Mouse (Mus musculus): Measurements from ENCODE around the gene Cecr2. TPM values are rescaled to one million over a fixed set of nuclear protein-coding genes. Genes with fewer than 3 reads are reported as not detected.

The Cecr2 gene
- polyA plus RNA-seq, 1 experiment from 2014 or later = 6.6 TPM

DNA sequence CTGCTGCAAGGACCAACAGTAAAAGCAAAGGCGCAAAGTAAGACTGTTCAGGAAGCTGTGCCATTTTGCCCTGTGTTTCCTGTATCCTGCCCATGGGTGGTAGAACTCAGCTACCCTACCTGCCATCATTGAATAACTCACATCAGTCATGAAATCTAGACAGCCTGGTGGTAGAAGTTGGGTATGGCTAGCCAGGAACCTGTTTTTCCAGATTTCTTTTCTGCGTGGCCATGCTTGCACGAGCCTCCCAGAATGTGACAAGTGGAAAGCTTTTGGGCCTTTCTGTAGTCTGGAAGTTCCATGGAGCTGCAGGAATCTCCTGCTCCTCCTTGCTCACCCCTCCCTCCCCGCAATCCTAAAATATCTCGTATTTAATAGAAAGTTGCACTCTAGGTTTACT, 49.1 kb downstream of the Cecr2 start:
- Histone ChIP-seq H3K4me3 (replicated peaks) (no peak overlapping the region), H3K27me3 (no peaks in the 10 kb centered on the region), H3K27ac (replicated peaks) (no peak overlapping the region), H3K36me3 (replicated peaks) (no peaks in the 10 kb centered on the region), H3K9ac (no peak overlapping the region), H3K9me3 (replicated peaks) (no peaks in the 10 kb centered on the region), H3K4me2 (no peak overlapping the region), H3K4me1 (replicated peaks) (peaks cover 17% of the 10 kb centered on the region; the same call in 1 of the 2 replicates)
- WGBS (ENCODE audit: insufficient replicate concordance) = 86% methylated on average over 5 of the region's 5 CpGs
- no peak for ATAC-seq (ENCODE audit: insufficient read depth)

- Histone ChIP-seq H3K9ac (no peak overlapping the region), H3K9me3 (replicated peaks) (no peaks in the 10 kb centered on the region), H3K4me3 (replicated peaks) (no peak overlapping the region), H3K36me3 (replicated peaks) (no peaks in the 10 kb centered on the region), H3K4me2 (no peak overlapping the region), H3K27ac (replicated peaks) (no peak overlapping the region), H3K4me1 (replicated peaks) (peaks cover 17% of the 10 kb centered on the region; the same call in 1 of the 2 replicates), H3K27me3 (no peaks in the 10 kb centered on the region)
- no peak for ATAC-seq (ENCODE audit: insufficient read depth)
Measured at GRCm38 (mm10) chr6:120715851-120716250, 49.7 kb downstream of the Cecr2 start.

DNA sequence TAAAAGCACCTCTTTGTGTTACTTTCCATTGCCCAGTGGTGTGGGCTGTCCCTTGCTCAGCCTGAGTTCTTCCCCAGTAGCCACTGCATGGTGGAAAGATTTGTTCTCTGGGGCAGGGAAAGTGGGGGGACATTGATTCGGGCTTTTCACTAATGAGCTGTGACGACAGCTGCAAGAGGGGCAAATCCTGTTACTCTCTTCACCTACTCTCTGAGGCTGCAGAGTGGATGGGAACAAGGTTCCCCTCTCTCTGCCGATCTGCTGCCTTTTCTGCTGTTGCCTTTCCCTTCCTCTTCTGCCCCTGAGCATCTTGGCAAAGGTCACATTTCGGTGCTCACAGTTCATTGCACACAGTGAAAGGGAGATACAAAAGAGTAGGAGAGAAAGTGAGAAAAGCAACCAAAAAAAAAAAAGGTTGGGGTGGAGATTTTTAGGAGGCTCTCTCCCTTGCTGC, 50.4 kb downstream of the Cecr2 start:
- Histone ChIP-seq H3K4me3 (replicated peaks) (no peak overlapping the region), H3K4me2 (no peak overlapping the region), H3K27me3 (no peaks in the 10 kb centered on the region), H3K9ac (no peak overlapping the region), H3K36me3 (replicated peaks) (no peaks in the 10 kb centered on the region), H3K4me1 (replicated peaks) (peaks cover 17% of the 10 kb centered on the region; the same call in 1 of the 2 replicates), H3K27ac (replicated peaks) (no peak overlapping the region), H3K9me3 (replicated peaks) (no peaks in the 10 kb centered on the region)
- no peak for ATAC-seq (ENCODE audit: insufficient read depth)
- 32% methylated on average over 4 of the region's 4 CpGs for WGBS (ENCODE audit: insufficient replicate concordance)

GRCm38 (mm10) chr6:120725986-120726385, 59.8 kb downstream of the Cecr2 start:
- no peak for ATAC-seq (ENCODE audit: insufficient read depth)
- Histone ChIP-seq H3K9ac (no peak overlapping the region), H3K4me3 (replicated peaks) (no peak overlapping the region), H3K4me1 (replicated peaks) (peaks cover 6% of the 10 kb centered on the region; the same call in 1 of the 2 replicates), H3K9me3 (replicated peaks) (no peaks in the 10 kb centered on the region), H3K4me2 (no peak overlapping the region), H3K36me3 (replicated peaks) (peaks cover 13% of the 10 kb centered on the region; the same call in 1 of the 2 replicates), H3K27me3 (no peaks in the 10 kb centered on the region), H3K27ac (replicated peaks) (no peak overlapping the region)
- WGBS (ENCODE audit: insufficient replicate concordance) = 72% methylated on average over 2 of the region's 2 CpGs

DNA sequence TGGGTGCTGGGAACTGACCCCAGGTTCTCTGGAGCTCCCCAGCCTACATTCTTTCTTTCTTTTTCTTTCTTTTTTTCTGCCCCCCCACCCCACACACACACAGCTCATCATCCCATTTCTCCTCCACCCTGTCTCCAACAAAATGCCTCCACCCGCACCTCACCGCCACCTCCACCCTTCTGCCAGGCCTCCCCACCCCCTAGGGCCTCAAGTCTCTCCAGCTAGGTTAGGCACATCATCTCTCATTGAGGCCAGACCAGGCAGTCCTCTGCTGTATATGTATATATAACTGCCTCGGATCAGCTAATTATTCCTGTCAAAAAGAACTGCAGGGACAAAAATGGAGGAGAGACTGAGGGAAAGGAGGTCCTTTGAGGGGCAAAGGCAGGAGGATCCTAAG, 69.8 kb downstream of the Cecr2 start:
- H3K27ac ChIP-seq (replicated peaks) = no peak overlapping the region
- no peak overlapping the region for H3K9ac ChIP-seq
- no peaks in the 10 kb centered on the region for H3K9me3 ChIP-seq (replicated peaks)
- H3K27me3 ChIP-seq = no peaks in the 10 kb centered on the region
- WGBS (ENCODE audit: insufficient replicate concordance) = 73% methylated on average over 3 of the region's 3 CpGs
- H3K4me2 ChIP-seq = no peak overlapping the region
- H3K36me3 ChIP-seq (replicated peaks) = peaks cover 52% of the 10 kb centered on the region
- H3K4me1 ChIP-seq (replicated peaks) = peaks cover 6% of the 10 kb centered on the region; the same call in 1 of the 2 replicates
- ATAC-seq (ENCODE audit: insufficient read depth) = no peak
- H3K4me3 ChIP-seq (replicated peaks) = no peak overlapping the region

DNA sequence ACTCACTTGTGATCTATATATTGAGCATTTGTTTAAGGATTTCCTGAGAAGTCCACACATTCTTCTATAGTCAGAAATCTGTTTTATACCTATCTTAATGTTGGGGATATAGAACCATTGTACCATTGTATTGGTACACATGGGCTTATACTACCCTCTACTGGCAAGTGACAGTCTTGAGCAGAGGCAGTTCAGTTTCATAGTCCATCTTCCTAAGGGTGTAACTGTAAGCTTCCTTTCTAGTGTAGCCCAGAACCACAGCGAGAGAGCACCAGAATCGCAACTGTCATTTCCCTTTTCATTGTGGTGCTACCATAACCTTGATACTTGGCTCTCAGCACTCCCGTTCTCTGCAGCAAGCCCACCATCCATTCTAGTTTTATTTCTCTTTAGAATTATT, 70.4 kb downstream of the Cecr2 start:
- ATAC-seq (ENCODE audit: insufficient read depth) = no peak
- WGBS (ENCODE audit: insufficient replicate concordance) = 29% methylated on average over 3 of the region's 3 CpGs
- Histone ChIP-seq H3K27me3 (no peaks in the 10 kb centered on the region), H3K9ac (no peak overlapping the region), H3K4me1 (replicated peaks) (peaks cover 6% of the 10 kb centered on the region; the same call in 1 of the 2 replicates), H3K4me3 (replicated peaks) (no peak overlapping the region), H3K36me3 (replicated peaks) (peaks cover 49% of the 10 kb centered on the region), H3K27ac (replicated peaks) (no peak overlapping the region), H3K4me2 (no peak overlapping the region), H3K9me3 (replicated peaks) (no peaks in the 10 kb centered on the region)

DNA sequence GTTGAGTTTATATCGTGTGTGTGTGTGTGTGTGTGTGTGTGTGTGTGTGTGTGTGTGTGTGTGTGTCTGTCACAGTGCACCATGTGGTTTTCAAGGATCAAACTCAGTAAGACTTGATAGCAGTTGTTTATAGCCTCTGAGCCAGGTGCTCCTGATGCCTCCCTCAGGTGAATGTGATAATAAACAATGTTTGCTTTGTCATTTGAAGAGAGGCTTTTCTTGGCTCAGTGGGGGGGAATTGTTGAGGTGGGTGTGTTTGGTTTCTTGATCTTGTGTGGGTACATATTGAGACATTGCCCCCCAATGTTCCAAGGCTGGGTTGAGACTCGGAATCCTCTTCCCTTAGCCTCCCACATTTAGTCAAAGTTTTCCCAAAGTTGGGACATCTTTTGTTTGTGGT, 77.0 kb downstream of the Cecr2 start:
- H3K27me3 ChIP-seq = no peaks in the 10 kb centered on the region
- no peak overlapping the region for H3K27ac ChIP-seq (replicated peaks)
- no peaks in the 10 kb centered on the region for H3K4me1 ChIP-seq (replicated peaks)
- no peaks in the 10 kb centered on the region for H3K9me3 ChIP-seq (replicated peaks)
- H3K36me3 ChIP-seq (replicated peaks) = peaks cover 29% of the 10 kb centered on the region
- no peak for ATAC-seq (ENCODE audit: insufficient read depth)
- no peak overlapping the region for H3K4me2 ChIP-seq
- H3K9ac ChIP-seq = no peak overlapping the region
- no peak overlapping the region for H3K4me3 ChIP-seq (replicated peaks)
- WGBS (ENCODE audit: insufficient replicate concordance) = 66% methylated on average over 2 of the region's 2 CpGs

GRCm38 (mm10) chr6:120744266-120744665, 78.1 kb downstream of the Cecr2 start:
- WGBS (ENCODE audit: insufficient replicate concordance) = 75% methylated on average over 7 of the region's 7 CpGs
- Histone ChIP-seq H3K4me1 (replicated peaks) (no peaks in the 10 kb centered on the region), H3K4me2 (no peak overlapping the region), H3K36me3 (replicated peaks) (peaks cover 24% of the 10 kb centered on the region), H3K9ac (no peak overlapping the region), H3K4me3 (replicated peaks) (no peak overlapping the region), H3K9me3 (replicated peaks) (no peaks in the 10 kb centered on the region), H3K27me3 (no peaks in the 10 kb centered on the region), H3K27ac (replicated peaks) (no peak overlapping the region)
- no peak for ATAC-seq (ENCODE audit: insufficient read depth)

- H3K4me2 ChIP-seq = no peak overlapping the region
- no peak overlapping the region for H3K9ac ChIP-seq
- no peaks in the 10 kb centered on the region for H3K27me3 ChIP-seq
- no peak for ATAC-seq (ENCODE audit: insufficient read depth)
- H3K27ac ChIP-seq (replicated peaks) = no peak overlapping the region
- no peaks in the 10 kb centered on the region for H3K9me3 ChIP-seq (replicated peaks)
- H3K36me3 ChIP-seq (replicated peaks) = peaks cover 27% of the 10 kb centered on the region
- no peak overlapping the region for H3K4me3 ChIP-seq (replicated peaks)
- 85% methylated on average over 2 of the region's 2 CpGs for WGBS (ENCODE audit: insufficient replicate concordance)
- no peaks in the 10 kb centered on the region for H3K4me1 ChIP-seq (replicated peaks)
Measured at GRCm38 (mm10) chr6:120746416-120746815, 80.2 kb downstream of the Cecr2 start.

DNA sequence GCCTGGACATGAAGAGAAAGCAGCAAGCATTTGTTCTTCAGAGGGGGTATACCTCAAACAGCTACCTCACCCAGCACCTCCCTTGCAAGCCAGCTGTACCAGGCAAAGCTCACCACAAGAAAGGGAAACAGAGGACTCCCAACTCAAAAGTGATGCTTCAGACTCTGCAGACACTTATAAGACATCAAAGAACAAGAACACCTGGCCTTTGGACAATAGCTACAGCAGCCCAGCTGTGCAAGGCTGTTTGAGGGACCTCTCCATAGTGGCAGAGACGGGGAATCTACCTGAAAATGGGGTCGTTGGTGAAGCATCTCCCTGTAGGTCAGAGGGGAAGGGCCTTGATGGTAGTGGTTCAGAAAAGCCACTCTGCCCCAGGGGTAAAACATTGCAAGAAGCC, 95.0 kb downstream of the Cecr2 start:
- Histone ChIP-seq H3K4me3 (replicated peaks) (no peak overlapping the region), H3K27ac (replicated peaks) (no peak overlapping the region), H3K4me1 (replicated peaks) (no peaks in the 10 kb centered on the region), H3K27me3 (no peaks in the 10 kb centered on the region), H3K4me2 (no peak overlapping the region), H3K9me3 (replicated peaks) (no peaks in the 10 kb centered on the region), H3K36me3 (replicated peaks) (peaks cover 80% of the 10 kb centered on the region), H3K9ac (no peak overlapping the region)
- WGBS (ENCODE audit: insufficient replicate concordance) = 80% methylated on average over 2 of the region's 2 CpGs
- no peak for ATAC-seq (ENCODE audit: insufficient read depth)

GRCm38 (mm10) chr6:120769972-120770371, 103.8 kb downstream of the Cecr2 start:
- WGBS (ENCODE audit: insufficient replicate concordance) = 84% methylated on average over 1 of the region's 1 CpGs
- no peak overlapping the region for H3K4me2 ChIP-seq
- H3K27me3 ChIP-seq = no peaks in the 10 kb centered on the region
- no peaks in the 10 kb centered on the region for H3K4me1 ChIP-seq (replicated peaks)
- H3K9me3 ChIP-seq (replicated peaks) = no peaks in the 10 kb centered on the region
- ATAC-seq (ENCODE audit: insufficient read depth) = no peak
- H3K4me3 ChIP-seq (replicated peaks) = no peak overlapping the region
- H3K27ac ChIP-seq (replicated peaks) = no peak overlapping the region
- H3K36me3 ChIP-seq (replicated peaks) = peaks cover 35% of the 10 kb centered on the region
- no peak overlapping the region for H3K9ac ChIP-seq

- no peaks in the 10 kb centered on the region for H3K27me3 ChIP-seq
- 35% methylated on average over 1 of the region's 1 CpGs for WGBS (ENCODE audit: insufficient replicate concordance)
- H3K9me3 ChIP-seq (replicated peaks) = no peaks in the 10 kb centered on the region
- no peak overlapping the region for H3K4me3 ChIP-seq (replicated peaks)
- H3K4me2 ChIP-seq = no peak overlapping the region
- no peaks in the 10 kb centered on the region for H3K4me1 ChIP-seq (replicated peaks)
- no peak overlapping the region for H3K27ac ChIP-seq (replicated peaks)
- H3K36me3 ChIP-seq (replicated peaks) = peaks cover 21% of the 10 kb centered on the region
- ATAC-seq (ENCODE audit: insufficient read depth) = no peak
- no peak overlapping the region for H3K9ac ChIP-seq
Measured at GRCm38 (mm10) chr6:120771366-120771765, 105.2 kb downstream of the Cecr2 start.

Measured in liver, embryonic 15.5 days (tissue).